ENCODE assay signal across 8 mouse cellular contexts in the genomic region with DNA sequence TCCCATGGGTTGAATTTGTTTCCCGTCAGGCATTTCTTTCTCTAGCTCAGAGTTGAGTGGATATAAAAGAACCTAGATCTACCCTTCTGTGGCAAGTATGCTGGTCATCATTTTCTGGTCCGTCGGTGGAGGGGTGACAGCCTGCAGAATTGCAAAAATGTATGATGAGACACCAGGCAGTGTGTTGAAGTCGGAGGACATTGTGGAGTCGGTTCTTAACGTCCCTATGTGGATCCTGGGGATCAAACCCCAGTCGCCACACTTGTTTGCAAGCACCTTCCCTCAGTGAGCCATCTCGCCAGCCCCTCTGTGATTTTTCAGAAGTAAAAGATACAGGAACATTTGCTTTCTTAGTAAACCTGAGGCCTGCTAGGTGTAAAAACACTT. TPM values are rescaled to one million over a fixed set of nuclear protein-coding genes. Genes with fewer than 3 reads are reported as not detected.
DNase-seq lines count a peak whose midpoint lies in the region; ATAC-seq and TF ChIP-seq lines count a peak whose summit lies in the region.

No protein-coding gene starts in this region.

- no peaks in the 10 kb centered on the region for H3K27me3 ChIP-seq in kidney, embryonic 16.5 days (ENCODE audit: insufficient read depth, low read length)
- H3K27me3 ChIP-seq in hindbrain, embryonic 15.5 days, result no peaks in the 10 kb centered on the region
- H3K27me3 ChIP-seq in myocyte (ENCODE audit: control insufficient read depth, insufficient read depth, insufficient read length), result no peaks in the 10 kb centered on the region

- TF ChIP-seq POLR2A in myocyte (IDR thresholded peaks at IDR 0.05; ENCODE audit: insufficient read length, low read depth), result no peak

- H3K9me3 ChIP-seq in kidney, embryonic 16.5 days (ENCODE audit: low read length), result no peaks in the 10 kb centered on the region
- H3K9me3 ChIP-seq in hindbrain, embryonic 15.5 days, result no peaks in the 10 kb centered on the region

- H3K4me3 ChIP-seq in kidney, embryonic 16.5 days (ENCODE audit: low read length), result peak overlapping the region; percentile 87
- peak overlapping the region; percentile 64 for H3K4me3 ChIP-seq in hindbrain, embryonic 15.5 days
- H3K4me3 ChIP-seq in myocyte, result peak overlapping the region; percentile 54

- H3K36me3 ChIP-seq in kidney, embryonic 16.5 days (ENCODE audit: insufficient read depth, low read length), result peaks cover 16% of the 10 kb centered on the region
- H3K36me3 ChIP-seq in hindbrain, embryonic 15.5 days, result 0 out of 2 replicates have a peak, but pooled peaks cover 5% of the 10 kb centered on the region
- peaks cover 9% of the 10 kb centered on the region for H3K36me3 ChIP-seq in myocyte (ENCODE audit: control insufficient read depth, insufficient read depth)

- peak overlapping the region; percentile 89 for H3K9ac ChIP-seq in kidney, embryonic 16.5 days (replicated peaks; ENCODE audit: low read length)
- H3K9ac ChIP-seq in hindbrain, embryonic 15.5 days, result peak overlapping the region; percentile 83

- H3K4me2 ChIP-seq in kidney, embryonic 16.5 days (replicated peaks; ENCODE audit: low read depth, low read length), result peak overlapping the region; percentile 62
- peak overlapping the region; percentile 86 for H3K4me2 ChIP-seq in hindbrain, embryonic 15.5 days
- H3K4me2 ChIP-seq in myocyte (ENCODE audit: low read depth), result peak overlapping the region; percentile 95

- peak overlapping the region; percentile 64 for H3ac ChIP-seq in myocyte (ENCODE audit: control insufficient read depth, insufficient read length)

- no peak for ATAC-seq in kidney, embryonic 16.5 days (ENCODE audit: low FRiP score, low TSS enrichment)
- no peak for ATAC-seq in hindbrain, embryonic 15.5 days (ENCODE audit: low FRiP score, low read depth)

- H3K4me1 ChIP-seq in kidney, embryonic 16.5 days (ENCODE audit: insufficient read depth, low read length), result peaks cover 35% of the 10 kb centered on the region
- peaks cover 37% of the 10 kb centered on the region for H3K4me1 ChIP-seq in hindbrain, embryonic 15.5 days (replicated peaks)

- 4% methylated on average over 8 of the region's 8 CpGs for WGBS in kidney, embryonic 16.5 days
- WGBS in hindbrain, embryonic 15.5 days, result 3% methylated on average over 8 of the region's 8 CpGs

- DNase-seq in kidney, adult 11 months, result no peak
- peak; percentile 17 for DNase-seq in c-Kit-negative CD71-positive TER-119-positive erythroid progenitor cells, embryonic 14.5 days (ENCODE audit: low read depth, low spot score)
- DNase-seq in urinary bladder, postnatal 10 days (ENCODE audit: low spot score), result no peak
- no peak for DNase-seq in kidney, postnatal 25 days
- no peak for DNase-seq in layer of hippocampus, adult 9-10 months (ENCODE audit: low spot score)

- H3K27ac ChIP-seq in kidney, embryonic 16.5 days (ENCODE audit: low read length), result peak overlapping the region; percentile 97
- peak overlapping the region; percentile 90 for H3K27ac ChIP-seq in hindbrain, embryonic 15.5 days (replicated peaks)

- H3K79me2 ChIP-seq in myocyte (ENCODE audit: control insufficient read depth, insufficient read depth), result peaks cover 60% of the 10 kb centered on the region

TF ChIP-seq in myocyte, 11 proteins besides CTCF, POLR2A, EP300 and RAD21:
- TF ChIP-seq POLR2AphosphoS2 (IDR thresholded peaks at IDR 0.05; ENCODE audit: insufficient read length, low read depth), result no peak
- no peak for TF ChIP-seq CEBPB (IDR thresholded peaks at IDR 0.05; ENCODE audit: insufficient read depth, poor library complexity, severe bottlenecking)
- TF ChIP-seq MAX (IDR thresholded peaks at IDR 0.05; ENCODE audit: low read depth), result no peak
- no peak for TF ChIP-seq E2F4 (IDR thresholded peaks at IDR 0.05; ENCODE audit: insufficient read depth)
- TF ChIP-seq USF1 (IDR thresholded peaks at IDR 0.05; ENCODE audit: low read depth), result no peak
- no peak for TF ChIP-seq SRF (IDR thresholded peaks at IDR 0.05; ENCODE audit: control insufficient read depth, insufficient read length, low read depth)
- TF ChIP-seq REST (IDR thresholded peaks at IDR 0.05; ENCODE audit: insufficient read depth, insufficient read length), result no peak
- no peak for TF ChIP-seq TCF12 (IDR thresholded peaks at IDR 0.05; ENCODE audit: insufficient read depth, poor library complexity, severe bottlenecking)
- no peak for TF ChIP-seq MYOD1 (IDR thresholded peaks at IDR 0.05; ENCODE audit: control insufficient read depth in 1 of 3, insufficient read length in 2 of 3, low read depth in 2 of 3)
- no peak for TF ChIP-seq MYOG (IDR thresholded peaks at IDR 0.05; ENCODE audit: control insufficient read depth in 1 of 3, insufficient read depth in 1 of 3, insufficient read length in 2 of 3, low read depth in 2 of 3)

RNA-seq across cellular contexts. Expression of a gene that starts 5.5 kb away (rescaled TPM):
- 0.16 and 0.40 TPM in 2 replicates for polyA plus RNA-seq in kidney, embryonic 16.5 days (2015; fragmentation: Nextera tagmentation; extraction: Ambion mirVana)
- polyA plus RNA-seq in hindbrain, embryonic 15.5 days (2015; fragmentation: Nextera tagmentation; extraction: Ambion mirVana), result 0.34 and 0.45 TPM in 2 replicates
- 0.43 TPM for polyA plus RNA-seq in myocyte (2012; fragmentation: generic; extraction: Trizol)

RNA-seq across cellular contexts. Expression of a gene that starts 27.2 kb away (rescaled TPM):
- 112 and 113 TPM in 2 replicates for polyA plus RNA-seq in kidney, embryonic 16.5 days (2015; fragmentation: Nextera tagmentation; extraction: Ambion mirVana)
- 103 and 105 TPM in 2 replicates for polyA plus RNA-seq in hindbrain, embryonic 15.5 days (2015; fragmentation: Nextera tagmentation; extraction: Ambion mirVana)
- polyA plus RNA-seq in myocyte (2012; fragmentation: generic; extraction: Trizol), result 77.0 TPM
